Mouse (Mus musculus): Measurements from ENCODE around the gene Adamts7.

- TF ChIP-seq POLR2A (IDR thresholded peaks at IDR 0.05; ENCODE audit: low read depth, low read length) (no peak), CTCF (IDR thresholded peaks at IDR 0.05; ENCODE audit: extremely low read depth, insufficient read depth, insufficient read length, insufficient replicate concordance) (no peak)
Observed at GRCm38 (mm10) chr9:90199611-90200010, 36.7 kb downstream of the Adamts7 start.

Measured in spleen, adult 2 months (tissue).